Mouse (Mus musculus): ENCODE data around the gene Myh9.

Gene Myh9

GRCm38 (mm10) chr15:77828242-77828641, 13.7 kb downstream of the Myh9 start:
- DNase-seq (ENCODE audit: low spot score): no peak

GRCm38 (mm10) chr15:77827794-77828193, 14.2 kb downstream of the Myh9 start:
- no peak for DNase-seq (ENCODE audit: low spot score)

GRCm38 (mm10) chr15:77827379-77827778, 14.6 kb downstream of the Myh9 start:
- DNase-seq (ENCODE audit: low spot score): no peak

- DNase-seq (ENCODE audit: low spot score): no peak
These were observed 16.6 kb downstream of the Myh9 start for GRCm38 (mm10) chr15:77825382-77825781.

- no peak for DNase-seq (ENCODE audit: low spot score)
These were observed 17.7 kb downstream of the Myh9 start for GRCm38 (mm10) chr15:77824321-77824720.

GRCm38 (mm10) chr15:77823634-77824033, 18.3 kb downstream of the Myh9 start:
- DNase-seq (ENCODE audit: low spot score): no peak

GRCm38 (mm10) chr15:77823196-77823595, 18.8 kb downstream of the Myh9 start:
- no peak for DNase-seq (ENCODE audit: low spot score)

- no peak for DNase-seq (ENCODE audit: low spot score)
These were observed 19.3 kb downstream of the Myh9 start for GRCm38 (mm10) chr15:77822671-77823070.

- no peak for DNase-seq (ENCODE audit: low spot score)
These were observed 19.9 kb downstream of the Myh9 start for GRCm38 (mm10) chr15:77822057-77822466.

- DNase-seq (ENCODE audit: low spot score): no peak
These were observed 20.6 kb downstream of the Myh9 start for GRCm38 (mm10) chr15:77821424-77821823.

GRCm38 (mm10) chr15:77820480-77821163, 21.4 kb downstream of the Myh9 start:
- DNase-seq (ENCODE audit: low spot score): no peak

GRCm38 (mm10) chr15:77819894-77820387, 22.0 kb downstream of the Myh9 start:
- no peak for DNase-seq (ENCODE audit: low spot score)

- no peak for DNase-seq (ENCODE audit: low spot score)
These were observed 23.3 kb downstream of the Myh9 start for GRCm38 (mm10) chr15:77818556-77819158.

- DNase-seq (ENCODE audit: low spot score): no peak
These were observed 24.6 kb downstream of the Myh9 start for GRCm38 (mm10) chr15:77817417-77817816.

- DNase-seq (ENCODE audit: low spot score): no peak
These were observed 25.4 kb downstream of the Myh9 start for GRCm38 (mm10) chr15:77816601-77816950.

GRCm38 (mm10) chr15:77815867-77816600, 25.9 kb downstream of the Myh9 start:
- DNase-seq (ENCODE audit: low spot score): no peak

GRCm38 (mm10) chr15:77813639-77814375, 28.2 kb downstream of the Myh9 start:
- DNase-seq (ENCODE audit: low spot score): no peak

- DNase-seq (ENCODE audit: low spot score): no peak
These were observed 29.4 kb downstream of the Myh9 start for GRCm38 (mm10) chr15:77812578-77812977.

- no peak for DNase-seq (ENCODE audit: low spot score)
These were observed 30.7 kb downstream of the Myh9 start for GRCm38 (mm10) chr15:77811099-77811760.

- DNase-seq (ENCODE audit: low spot score): no peak
These were observed 31.4 kb downstream of the Myh9 start for GRCm38 (mm10) chr15:77810416-77811098.

GRCm38 (mm10) chr15:77809434-77809833, 32.5 kb downstream of the Myh9 start:
- no peak for DNase-seq (ENCODE audit: low spot score)
